Mouse (Mus musculus) testis, adult 2 months (tissue): ENCODE results near the gene Lyst.

ENCODE experiments used
- CTCF ChIP-seq: fragments of 200-500 bp; IDR thresholded peaks from 2 replicates; pipeline ENCODE4 v1.5.1; 2012; ENCODE audit warnings: low read depth, mild to moderate bottlenecking, inconsistent platforms, low read length, moderate library complexity; ENCODE audit not compliant: control insufficient read depth, insufficient read depth, insufficient replicate concordance
- POLR2A ChIP-seq: fragments of 200-500 bp; IDR thresholded peaks from 2 replicates; pipeline ENCODE4 v1.6.1; 2012; ENCODE audit warnings: low read depth, mild to moderate bottlenecking, inconsistent platforms, low read length, moderate library complexity; ENCODE audit not compliant: control insufficient read depth

GRCm38 (mm10) chr13:13703476-13703875, 113.3 kb downstream of the Lyst start:
- no peak for TF ChIP-seq CTCF
- TF ChIP-seq POLR2A, result no peak
